Mouse (Mus musculus): ENCODE data around the gene Ufc1.

Ufc1 gene

DNA sequence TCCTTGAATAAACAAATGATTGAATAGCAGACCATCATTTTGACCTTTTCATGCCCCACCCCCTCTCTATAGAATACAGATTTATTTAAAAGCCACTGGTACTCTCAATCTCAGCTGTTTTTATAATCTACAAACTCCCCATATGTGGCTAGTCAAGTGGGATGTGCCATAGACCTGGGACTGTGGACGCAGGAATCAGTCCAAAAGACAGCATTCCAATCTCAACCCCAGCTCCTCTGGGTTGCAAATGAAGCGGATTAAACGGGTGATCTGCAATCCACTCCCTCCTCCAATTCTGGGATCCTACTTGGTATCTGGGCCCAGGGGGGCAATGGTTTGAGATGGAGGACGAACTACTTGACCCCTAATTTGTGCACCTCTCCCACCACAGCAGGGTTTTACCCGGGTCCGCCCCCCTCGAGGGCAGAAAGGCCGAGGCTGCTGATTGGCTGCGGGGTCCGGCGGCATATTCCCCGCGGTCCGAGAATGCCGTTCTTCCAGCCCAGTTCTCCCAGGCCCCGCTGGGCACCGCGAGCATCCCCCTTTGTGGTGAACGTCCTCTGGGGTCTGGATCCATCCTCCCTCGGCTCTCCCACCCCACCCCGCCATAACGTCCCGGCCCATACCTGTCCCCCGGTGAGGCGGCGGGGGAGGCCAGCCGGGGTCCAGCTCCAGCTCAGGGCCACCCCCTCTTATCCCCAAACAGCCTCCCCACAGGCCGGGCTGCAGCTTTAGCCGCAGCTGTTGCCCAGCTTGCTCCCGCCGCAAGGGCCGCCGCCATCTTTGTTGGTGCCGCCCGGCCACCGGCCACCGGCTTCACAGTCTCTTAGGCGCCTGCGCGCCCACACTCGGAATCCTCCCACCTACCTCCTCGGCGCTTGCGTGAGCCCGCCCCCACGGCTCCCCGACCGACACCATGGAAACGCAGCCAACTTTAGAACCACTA, 7.4 kb downstream of the Ufc1 start, which contains the start of gene Usp21:
Gene Usp21, minus strand, starts transcription at position 856 of the 946 bp plus-strand sequence.
- DNase-seq (ENCODE audit: low read depth), result peak; percentile 89

DNA sequence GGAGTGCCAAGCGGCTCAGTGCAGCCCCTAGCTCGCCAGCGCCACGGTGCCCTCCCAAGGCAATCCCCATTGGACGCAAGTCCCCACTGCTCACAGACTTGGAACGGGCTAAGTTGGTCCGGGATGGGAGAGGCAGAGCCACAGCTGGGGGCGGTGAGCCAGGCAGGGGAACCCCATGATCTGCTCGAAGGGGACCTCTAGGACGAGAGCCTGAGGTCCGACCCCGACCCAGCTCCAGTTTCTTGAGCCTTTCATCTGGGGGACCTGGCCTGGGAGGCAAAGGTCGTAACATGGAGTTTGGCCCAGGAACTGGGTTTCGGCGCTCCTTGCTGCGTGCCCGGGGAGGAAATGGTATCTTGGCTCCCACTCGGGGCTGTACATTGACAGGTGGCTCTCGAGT, 8.3 kb downstream of the Ufc1 start:
- no peak for DNase-seq (ENCODE audit: low read depth)

DNA sequence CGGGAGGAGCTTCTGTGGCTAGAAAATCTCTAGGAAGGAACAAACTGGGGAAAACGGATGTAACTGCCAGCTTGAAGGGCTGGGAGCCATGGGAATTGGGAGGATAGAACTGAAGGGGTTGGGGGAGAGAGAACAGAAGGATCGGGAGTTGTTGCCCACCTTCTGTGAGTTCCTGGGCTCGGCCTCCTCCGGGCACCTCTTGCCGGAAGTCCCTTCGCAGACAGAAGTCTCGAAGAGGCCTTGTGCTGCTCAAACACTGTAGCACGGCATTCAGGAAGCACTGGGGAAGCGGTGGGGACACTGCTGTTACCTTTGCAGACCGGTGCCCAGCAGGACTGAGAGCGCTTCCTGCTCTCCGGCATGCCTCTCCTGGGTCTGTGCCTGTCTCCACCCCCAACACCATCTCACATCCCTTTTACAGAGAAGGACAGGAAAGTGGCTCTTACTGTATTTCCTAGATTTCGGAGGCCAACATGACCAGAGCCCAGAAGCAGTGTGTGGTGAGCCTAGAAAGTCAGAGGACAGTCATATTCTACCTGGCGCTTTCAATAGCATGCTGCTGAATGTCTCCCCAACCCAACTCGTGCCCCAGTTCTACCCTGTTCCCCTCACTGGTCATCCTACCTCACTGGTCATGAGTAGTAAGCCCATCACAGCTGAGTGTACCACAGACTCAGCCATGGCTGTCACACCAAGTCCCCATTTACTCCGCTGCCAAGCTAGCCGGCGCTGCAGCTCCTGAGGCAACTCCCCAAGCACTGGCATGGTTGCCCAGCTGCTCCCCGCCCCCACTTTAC, 9.5 kb downstream of the Ufc1 start:
- no peak for DNase-seq (ENCODE audit: low read depth)

DNA sequence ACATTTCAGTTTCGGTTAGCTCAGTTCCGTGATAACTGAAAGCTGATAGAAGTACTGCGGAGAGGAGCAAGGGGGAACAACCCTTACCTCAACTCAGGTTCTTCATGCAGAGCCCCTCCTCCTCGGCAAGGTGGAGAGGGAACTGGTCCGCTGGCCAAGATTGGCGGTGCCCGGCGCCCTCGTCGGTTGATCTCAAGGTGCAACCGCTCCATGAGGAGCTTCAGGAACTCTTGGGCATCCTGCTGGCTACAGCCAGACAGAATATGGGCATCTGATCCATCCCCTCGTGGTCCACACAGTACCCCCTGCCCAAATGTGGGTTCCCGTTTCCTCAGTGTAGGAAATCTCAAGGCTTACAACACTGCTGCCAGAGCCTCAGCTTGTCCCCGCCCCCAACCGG, 10.3 kb downstream of the Ufc1 start:
- no peak for DNase-seq (ENCODE audit: low read depth)

DNA sequence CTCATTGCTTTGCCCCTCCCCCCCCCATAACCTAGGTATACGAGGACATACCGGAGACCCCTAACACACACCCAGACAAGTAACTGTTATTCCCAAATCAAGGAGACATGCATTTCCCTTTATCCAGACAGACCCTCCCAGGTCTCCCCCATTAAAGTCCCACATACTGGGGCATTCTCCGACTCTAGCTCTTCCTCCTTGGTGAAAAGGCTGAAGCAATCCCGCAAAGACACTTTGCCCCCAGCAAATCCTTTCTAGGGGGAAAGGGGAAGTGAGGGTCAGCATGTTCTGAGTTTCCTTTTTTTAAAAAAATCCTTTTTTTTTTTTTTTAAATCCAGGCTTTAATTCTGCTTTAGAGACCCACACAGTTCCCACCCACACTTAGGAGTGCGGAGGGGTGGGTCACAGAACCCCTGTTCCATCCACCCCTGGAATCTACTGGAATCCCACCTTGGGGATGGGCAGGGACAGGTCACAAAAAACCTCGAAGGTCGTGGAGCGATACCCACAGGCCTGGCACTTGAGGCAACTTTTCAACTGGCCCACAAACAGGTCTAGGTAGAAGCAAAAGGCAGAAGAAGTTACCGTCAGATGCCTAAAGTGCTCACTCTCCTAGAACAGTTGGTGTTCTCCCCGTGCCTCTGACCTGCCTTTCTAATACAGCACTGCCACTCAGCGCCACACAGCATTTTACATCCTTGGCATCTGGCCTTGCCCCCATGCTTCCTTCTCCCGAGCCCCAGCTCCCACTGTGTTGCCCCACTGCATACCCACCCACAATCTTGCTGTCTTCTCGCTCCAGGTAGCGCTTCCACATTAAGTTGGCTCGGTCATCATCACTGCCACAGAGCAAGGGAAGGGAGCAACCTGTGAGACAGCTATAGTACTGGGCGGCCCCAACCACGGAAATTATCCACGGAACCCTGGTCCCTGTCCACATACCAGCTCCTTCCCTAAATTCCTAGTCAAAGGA, 11.3 kb downstream of the Ufc1 start:
- DNase-seq (ENCODE audit: low read depth), result no peak

DNA sequence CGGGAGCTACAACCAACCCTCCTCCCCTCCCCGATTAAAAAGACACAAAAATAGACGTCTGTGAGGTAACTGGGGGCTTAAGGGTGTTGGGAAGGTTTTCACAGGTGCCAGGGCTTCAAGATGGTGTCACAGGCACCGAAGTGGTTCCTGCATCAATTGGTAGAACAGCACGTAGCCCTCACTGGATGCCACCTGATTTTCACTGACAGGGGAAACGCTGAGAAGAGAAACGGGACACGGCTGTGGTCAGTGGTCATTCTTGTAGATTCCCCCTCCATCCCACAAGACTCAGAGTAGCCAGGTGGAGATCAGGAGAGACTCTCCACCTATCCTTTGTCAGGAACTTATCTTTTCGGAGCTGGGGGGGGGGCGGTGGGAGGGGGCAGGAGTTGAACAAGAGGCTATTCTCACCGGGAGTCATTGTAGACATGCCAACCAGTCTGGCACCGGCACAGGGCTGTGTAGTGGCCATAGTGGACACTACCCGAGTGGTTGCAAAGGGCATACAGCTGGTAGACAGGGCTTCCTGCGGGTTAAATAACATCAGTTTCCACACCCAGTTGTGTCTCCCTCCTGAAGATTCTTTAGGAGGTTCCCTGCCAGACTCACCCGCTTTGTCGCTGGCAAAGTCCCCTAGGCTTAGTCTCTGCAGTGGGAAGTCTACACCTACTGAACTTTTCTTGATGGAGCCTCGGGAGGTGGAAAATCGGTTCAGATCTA, 12.6 kb downstream of the Ufc1 start:
- no peak for DNase-seq (ENCODE audit: low read depth)

DNA sequence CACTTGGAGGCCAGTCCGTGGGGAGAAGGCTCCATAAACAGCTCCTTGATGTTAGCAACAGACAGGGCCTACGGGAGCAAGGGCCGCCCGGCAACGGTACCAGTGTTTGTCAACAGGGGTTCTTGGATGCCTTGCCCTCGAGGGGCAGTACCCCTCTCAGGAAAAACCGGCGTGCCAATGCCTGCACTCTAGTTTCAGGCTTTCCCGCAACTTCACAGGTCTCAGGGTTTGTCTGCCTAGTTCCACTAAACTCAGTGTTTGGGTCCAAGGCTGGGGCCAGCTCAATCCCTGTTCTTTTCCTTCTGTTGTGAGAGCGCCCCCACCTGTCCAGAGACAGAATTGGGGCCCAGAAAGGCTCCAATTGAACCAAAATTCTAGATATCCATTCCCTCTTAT, 13.3 kb downstream of the Ufc1 start:
- peak; percentile 86 for DNase-seq (ENCODE audit: low read depth)

DNA sequence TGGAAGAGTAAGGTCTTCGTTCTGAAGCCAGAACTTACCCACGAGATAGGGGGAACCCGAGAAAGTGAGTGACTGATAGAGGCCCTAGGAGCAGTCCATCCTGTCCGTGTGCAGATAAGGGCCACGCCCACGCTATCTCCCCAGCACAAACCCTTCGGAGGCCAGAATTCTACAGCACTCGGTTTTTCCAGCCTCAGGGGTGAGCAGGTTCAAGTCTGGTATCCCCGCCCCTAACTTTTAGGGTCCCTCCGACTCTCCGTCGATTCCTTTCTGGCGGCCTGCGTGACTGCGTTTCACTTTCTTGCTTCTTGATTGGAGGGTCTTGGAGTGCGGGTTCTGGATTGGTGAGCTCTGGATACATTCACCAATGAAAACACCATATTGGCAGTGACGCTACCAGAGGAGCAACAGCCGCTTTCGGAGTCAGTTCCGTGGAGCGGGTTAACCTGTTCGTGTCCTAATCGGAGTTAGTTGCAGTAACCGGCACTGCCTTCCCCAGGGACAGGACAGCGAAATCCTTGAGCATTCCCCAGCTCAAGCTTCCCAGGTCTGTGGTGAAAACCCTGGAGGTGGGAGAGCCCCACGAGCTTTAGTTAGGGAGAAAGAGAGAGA, 13.8 kb downstream of the Ufc1 start, which contains the start of gene Ppox:
Gene Ppox, minus strand, starts transcription at position 271 of the 612 bp plus-strand sequence.
- DNase-seq (ENCODE audit: low read depth), result peak; percentile 99

DNA sequence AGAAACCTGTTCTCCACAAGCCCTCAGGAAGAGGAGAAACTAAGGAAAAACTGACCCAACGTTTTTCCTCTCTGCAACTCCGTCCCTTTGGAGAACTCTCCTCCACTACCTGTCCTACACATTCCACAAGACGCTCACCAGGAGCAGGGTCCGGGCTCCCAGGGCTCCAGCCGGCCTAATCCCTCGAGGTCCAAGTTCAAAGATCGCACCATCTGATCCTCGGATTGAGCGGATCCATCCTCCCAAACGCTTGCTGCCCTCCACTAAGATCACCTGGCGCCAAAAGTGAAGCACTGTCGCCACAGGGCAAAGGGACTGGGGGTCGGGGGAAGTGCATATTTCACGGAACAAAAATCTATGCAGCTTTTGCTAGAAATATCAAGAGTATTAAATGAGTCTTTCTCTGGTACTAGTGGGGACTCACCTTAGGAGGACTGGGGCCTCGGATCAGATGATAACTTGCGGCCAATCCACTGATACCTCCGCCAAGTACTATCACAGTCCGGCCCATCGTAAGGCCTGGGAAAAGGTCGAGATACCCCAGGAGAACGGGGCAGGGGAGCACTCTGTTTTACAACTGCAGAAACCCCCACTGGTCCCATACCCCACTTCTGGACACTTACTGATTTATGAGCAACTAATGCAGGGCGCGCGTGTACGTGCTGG, 14.4 kb downstream of the Ufc1 start:
- DNase-seq (ENCODE audit: low read depth), result no peak

DNA sequence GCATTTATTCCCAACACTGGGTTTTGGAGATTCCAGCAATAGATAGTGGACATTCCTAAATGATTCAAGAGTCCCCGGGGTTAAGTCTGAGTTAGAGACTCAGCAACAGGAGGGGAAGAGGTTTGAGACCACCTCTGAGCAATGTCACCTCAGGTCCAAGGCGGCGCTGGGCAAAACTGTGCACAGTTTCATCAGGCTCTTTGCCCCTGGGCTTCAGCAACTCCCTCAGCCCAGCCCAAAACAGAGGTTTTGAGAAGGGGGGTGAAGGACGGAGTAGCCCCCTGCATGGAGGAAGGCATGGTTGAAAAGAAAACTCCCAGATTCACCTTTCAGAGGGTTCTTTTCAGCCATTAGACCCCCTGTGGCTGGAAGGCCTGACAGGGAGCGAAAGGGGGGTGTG, 15.1 kb downstream of the Ufc1 start:
- DNase-seq (ENCODE audit: low read depth), result no peak

DNA sequence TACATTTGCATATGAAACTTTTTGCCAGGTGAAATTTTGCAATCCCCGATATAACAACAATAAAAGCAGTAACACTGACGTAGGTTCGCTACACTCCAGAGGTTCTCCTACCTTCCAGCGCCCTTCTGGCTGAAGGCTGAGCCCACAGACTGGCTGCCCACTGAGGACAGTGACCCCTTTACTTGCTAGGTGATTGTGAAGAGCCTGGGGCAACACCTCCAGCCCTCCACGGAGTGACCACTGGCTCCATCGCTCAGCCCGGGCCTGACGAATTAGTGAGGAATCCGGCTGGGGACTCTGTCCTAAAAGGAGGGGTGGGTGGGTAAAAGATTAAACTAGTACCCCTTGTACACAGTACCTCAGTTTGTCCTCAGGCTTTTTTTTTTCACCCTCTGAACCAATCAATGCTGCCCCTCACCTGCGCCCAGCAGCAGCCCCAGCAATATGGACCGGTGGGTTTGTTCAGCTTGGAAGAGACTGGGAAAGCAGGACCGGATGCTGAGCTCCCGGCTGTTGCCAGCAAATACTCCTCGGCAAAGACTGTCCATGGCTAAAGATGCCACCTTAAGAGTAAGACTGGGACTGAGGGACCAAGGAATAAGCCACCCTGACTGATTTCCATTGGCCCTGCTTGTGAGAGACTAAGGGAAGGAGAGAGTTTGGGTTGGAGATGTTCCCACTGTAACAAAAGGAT, 15.7 kb downstream of the Ufc1 start:
- no peak for DNase-seq (ENCODE audit: low read depth)

DNA sequence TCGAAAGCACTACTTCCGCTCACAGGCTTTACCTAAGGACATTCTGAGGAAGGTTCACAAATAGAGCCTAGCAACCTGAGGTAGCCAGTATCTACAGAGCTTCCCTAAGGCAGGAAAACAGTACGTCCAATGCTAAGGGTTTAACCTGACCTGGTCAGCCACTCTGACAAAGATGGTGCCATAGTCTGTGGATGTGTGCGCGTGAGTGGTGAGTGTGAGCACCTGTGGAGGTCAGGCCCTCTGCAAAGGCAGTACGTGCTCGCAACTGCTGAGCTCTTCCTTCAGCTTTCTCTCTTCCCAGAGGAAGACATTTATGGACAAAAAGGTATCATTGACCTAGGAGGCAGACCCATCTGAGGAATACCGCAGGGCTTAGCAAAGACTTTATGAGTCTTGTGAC, 16.4 kb downstream of the Ufc1 start:
- no peak for DNase-seq (ENCODE audit: low read depth)

DNA sequence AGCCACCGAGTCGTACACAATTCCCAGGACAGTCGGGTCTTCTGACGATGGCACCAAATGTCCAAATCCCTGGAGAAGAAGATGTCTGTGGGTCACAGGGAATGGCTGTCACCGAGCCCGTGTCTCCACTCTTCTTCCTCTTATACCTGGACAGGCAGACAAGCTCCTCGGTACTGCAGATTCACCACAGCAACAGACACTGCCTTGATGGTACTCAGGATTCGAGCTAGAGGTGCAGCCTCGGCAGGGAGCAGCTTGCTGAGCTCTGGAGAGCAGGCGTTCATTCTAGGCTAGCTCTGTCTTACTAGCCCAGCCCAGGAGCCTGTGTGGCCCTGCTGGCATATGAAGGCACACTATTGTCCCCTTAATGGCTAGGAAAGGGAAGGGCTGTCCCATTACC, 17.1 kb downstream of the Ufc1 start:
- no peak for DNase-seq (ENCODE audit: low read depth)

DNA sequence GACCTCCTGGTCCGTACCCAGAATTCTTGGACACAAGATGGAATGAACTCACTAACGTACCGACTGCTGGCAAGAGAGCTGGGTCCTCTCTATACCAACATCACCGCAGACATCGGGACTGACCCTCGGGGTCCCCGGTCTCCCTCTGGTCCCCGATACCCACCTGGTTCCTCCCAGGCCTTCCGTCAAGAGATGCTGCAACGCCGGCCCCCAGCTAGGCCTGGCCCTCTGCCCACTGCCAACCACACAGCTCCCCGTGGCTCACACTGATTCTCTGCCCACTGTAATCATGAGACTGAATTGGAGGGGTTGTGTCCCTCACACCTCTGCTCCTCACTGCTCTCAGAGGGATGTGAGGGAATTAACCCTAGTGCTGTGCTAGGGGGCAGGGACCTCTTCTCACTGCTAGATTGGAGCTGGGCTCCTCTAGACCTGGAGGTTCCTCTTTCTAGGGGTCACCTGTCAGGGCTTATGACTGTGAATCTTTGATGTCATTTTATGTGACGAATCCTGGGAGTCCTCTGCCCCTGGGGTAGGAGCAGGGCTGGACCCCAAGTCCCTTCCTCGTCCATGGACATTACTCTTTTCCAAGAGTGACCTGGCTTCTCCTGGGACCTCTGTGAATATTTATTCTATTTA, 18.6 kb downstream of the Ufc1 start:
- no peak for DNase-seq (ENCODE audit: low read depth)

DNA sequence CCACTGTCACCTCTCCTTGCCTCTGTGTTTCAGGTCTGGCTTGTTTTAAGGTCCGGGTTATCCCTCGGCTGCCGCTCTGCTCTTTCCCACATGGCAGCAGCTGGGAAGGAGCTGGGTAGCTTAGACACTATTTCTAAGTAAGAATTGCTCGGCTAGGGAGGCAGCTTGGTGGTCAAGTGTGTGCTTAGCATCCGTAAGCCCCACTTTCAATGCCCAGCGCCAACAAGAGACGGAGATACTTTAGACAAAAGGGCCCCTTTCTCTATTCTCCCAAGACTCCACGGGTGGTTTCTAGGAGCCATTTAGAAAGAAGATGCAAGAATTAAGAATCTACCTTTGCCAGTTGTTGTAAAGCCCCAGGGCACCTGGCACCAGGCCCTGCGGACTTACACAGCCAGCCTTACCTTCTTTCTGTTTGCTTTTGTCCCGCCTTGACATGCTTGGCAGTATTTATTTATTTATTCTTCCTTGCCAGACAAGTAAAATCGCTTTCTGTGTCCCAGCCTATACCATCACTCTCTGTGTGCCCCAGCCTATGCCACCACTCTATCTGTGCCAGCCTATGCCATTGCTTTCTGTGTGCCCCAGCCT, 19.6 kb downstream of the Ufc1 start:
- no peak for DNase-seq (ENCODE audit: low read depth)

DNA sequence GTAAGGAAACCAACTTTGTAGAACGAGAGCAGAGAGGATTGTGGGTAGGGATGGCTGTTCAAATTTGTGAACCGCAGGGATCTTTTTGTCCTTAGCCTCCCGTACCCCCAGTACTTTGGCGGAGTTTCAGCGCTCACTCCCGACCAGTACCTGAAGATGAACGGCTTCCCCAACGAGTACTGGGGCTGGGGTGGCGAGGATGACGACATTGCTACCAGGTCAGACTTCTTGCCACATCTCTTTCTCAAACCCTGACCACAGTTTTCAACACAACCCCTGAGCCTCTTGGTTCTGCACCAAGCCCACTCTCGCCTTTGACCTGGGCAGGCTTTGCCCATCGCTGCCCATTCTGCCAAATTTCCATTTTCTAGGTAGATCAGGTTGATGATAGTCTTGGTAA, 20.7 kb downstream of the Ufc1 start:
- no peak for DNase-seq (ENCODE audit: low read depth)

DNA sequence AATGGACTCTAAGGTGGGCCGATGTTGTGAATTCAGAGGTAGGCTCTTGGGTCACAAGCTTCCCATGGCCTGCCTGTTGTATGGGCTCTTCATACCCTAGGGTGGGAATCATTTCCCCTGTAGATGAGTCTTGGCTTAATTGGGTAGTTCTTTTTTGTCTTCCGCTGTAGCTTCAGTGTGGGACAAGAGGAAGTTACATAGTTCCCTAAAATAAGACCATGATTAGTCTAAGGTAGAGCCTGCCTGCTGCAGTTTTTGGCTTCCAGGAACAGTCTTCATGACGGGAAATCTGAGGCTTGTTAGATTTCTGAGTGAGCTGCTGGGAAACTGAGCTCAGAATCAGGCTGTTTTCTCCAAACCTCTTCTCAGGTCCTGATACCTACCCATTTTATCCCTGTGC, 22.7 kb downstream of the Ufc1 start:
- DNase-seq (ENCODE audit: low read depth), result no peak

DNA sequence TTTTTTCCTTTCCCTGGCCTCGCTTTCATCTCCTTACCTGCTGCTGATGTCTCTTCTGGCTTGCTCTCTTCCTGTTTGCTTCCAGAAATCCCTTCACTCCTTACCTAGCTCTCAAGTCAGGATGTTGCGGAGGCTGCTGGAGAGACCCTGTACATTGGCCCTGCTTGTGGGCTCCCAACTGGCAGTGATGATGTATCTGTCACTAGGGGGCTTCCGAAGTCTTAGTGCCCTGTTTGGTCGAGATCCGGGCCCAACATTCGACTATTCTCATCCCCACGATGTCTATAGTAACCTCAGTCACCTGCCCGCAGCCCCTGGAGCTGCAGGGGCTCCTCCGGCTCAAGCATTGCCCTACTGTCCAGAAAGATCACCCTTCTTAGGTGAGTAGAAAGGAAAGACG, 23.2 kb downstream of the Ufc1 start:
- no peak for DNase-seq (ENCODE audit: low read depth)

DNA sequence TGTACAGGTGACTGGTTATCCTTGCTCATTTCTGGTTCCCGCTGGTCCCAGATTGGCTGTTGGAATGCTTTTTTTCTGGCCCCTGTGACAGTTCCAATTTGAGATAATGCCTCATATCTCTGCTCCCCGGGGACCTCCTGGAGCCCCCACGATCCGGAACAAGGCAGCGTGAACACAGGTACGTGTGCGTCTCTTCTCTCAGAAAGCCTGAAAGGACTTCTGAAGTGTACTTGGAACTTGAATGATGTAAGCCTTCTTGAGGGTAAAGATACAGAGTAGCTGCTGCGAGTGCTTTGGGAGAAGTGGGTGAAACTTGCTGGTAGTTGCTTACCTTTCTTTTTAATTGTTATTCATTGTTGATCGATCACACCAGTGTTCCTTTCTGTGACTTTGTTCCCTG, 23.6 kb downstream of the Ufc1 start:
- no peak for DNase-seq (ENCODE audit: low read depth)

Data from 416B (cell line).